Mouse (Mus musculus) C2C12 (cell line): ENCODE data around the gene Tnfaip3.

ENCODE experiments used
- CEBPB ChIP-seq: IDR thresholded peaks from one replicate; pipeline ENCODE4 v1.6.1; 2011; ENCODE audit warnings: low read depth, mild to moderate bottlenecking, control low read depth, moderate library complexity
- CTCF ChIP-seq: IDR thresholded peaks from one replicate; pipeline ENCODE4 v1.5.1; 2011; ENCODE audit not compliant: control insufficient read depth, insufficient read depth, insufficient read length
- FOSL1 ChIP-seq: IDR thresholded peaks from one replicate; pipeline ENCODE4 v1.8.0; 2011; ENCODE audit warnings: mild to moderate bottlenecking, low read length; ENCODE audit not compliant: poor library complexity, insufficient read depth, severe bottlenecking
- MYOD1 ChIP-seq: IDR thresholded peaks from one replicate; pipeline ENCODE4 v1.6.1; 2011; ENCODE audit warnings: low read depth; ENCODE audit not compliant: control insufficient read depth, insufficient read length
- MYOG ChIP-seq: IDR thresholded peaks from one replicate; pipeline ENCODE4 v1.6.1; 2011; ENCODE audit not compliant: control insufficient read depth, insufficient read length; ENCODE audit errors: extremely low read depth
- USF1 ChIP-seq: IDR thresholded peaks from one replicate; pipeline ENCODE4 v1.6.1; 2011; ENCODE audit warnings: low read depth, mild to moderate bottlenecking, control low read depth, moderate library complexity

DNA sequence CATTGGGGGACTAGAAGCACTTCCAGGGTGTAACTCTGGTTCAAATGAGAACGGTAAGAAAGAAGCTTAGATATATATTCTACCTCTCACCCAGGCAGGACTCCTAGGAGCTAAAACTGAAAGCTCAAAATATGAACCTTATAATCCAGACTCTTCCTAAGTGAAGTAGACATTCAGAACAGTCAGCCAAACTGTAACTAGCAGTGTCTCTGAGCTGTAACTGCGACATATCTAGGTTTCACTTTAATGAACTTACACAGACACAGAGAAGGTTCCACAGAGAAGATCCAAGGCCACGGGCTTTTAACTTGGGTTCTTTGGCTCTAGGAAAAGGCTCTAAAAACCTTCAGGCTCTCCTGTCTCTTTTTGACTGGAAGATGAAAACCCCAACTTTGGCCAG is 45.7 kb upstream of the Tnfaip3 start:
- TF ChIP-seq CTCF = no peak
- TF ChIP-seq USF1 = no peak
- TF ChIP-seq MYOD1 = no peak
- no peak for TF ChIP-seq FOSL1
- no peak for TF ChIP-seq CEBPB
- TF ChIP-seq MYOG = no peak
